Mouse (Mus musculus): ENCODE measurements around the gene Dag1. TPM values are rescaled to one million over a fixed set of nuclear protein-coding genes. Genes with fewer than 3 reads are reported as not detected.
"Not testable (repeated sequence)": the region's sequence is repeated elsewhere in the genome, so short reads cannot be mapped to it uniquely, and the experiment has no call there.

Dag1 gene
- polyA plus RNA-seq, 1 experiment from 2014 or later = 62.7 TPM

GRCm38 (mm10) chr9:108217936-108218543 lies 45.7 kb downstream of the Dag1 start:
- H3K4me2 ChIP-seq = no peak overlapping the region
- no peak for ATAC-seq (ENCODE audit: low FRiP score)
- H3K9me3 ChIP-seq = no peaks in the 10 kb centered on the region
- H3K27ac ChIP-seq = no peak overlapping the region
- H3K9ac ChIP-seq = no peak overlapping the region
- H3K27me3 ChIP-seq = no peaks in the 10 kb centered on the region
- H3K4me3 ChIP-seq (replicated peaks) = no peak overlapping the region
- 88% methylated on average over 11 of the region's 11 CpGs for WGBS
- peaks cover 12% of the 10 kb centered on the region for H3K4me1 ChIP-seq
- H3K36me3 ChIP-seq (replicated peaks) = peaks cover 21% of the 10 kb centered on the region

DNA sequence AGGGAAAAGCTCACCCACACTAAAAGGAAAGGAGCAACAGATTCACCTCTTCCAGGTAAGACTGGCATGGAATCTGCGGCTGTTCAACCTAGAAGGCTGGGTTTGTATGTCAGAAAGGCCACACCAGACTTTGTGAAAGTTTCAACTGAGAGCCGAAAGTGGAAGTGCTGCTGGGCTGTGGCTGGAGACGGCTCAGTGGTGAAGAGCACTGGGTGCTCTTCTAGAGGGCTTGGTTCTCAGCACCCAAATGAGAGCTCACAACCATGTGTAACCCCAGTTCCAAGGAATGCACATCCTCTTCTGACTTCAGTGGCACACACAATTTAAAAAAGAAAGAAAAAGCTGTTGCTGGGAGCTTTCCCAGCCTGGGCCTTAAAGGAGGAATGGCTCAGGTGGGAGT lies 46.4 kb downstream of the Dag1 start:
- Histone ChIP-seq H3K9ac (no peak overlapping the region), H3K27ac (no peak overlapping the region), H3K27me3 (no peaks in the 10 kb centered on the region), H3K4me1 (peaks cover 18% of the 10 kb centered on the region), H3K36me3 (replicated peaks) (peaks cover 21% of the 10 kb centered on the region), H3K4me2 (no peak overlapping the region), H3K4me3 (replicated peaks) (no peak overlapping the region), H3K9me3 (no peaks in the 10 kb centered on the region)
- ATAC-seq (ENCODE audit: low FRiP score) = no peak
- WGBS = 93% methylated on average over 3 of the region's 3 CpGs

- H3K4me3 ChIP-seq (replicated peaks) = no peak overlapping the region
- peak; percentile 65 for ATAC-seq (ENCODE audit: low FRiP score)
- H3K36me3 ChIP-seq (replicated peaks) = peaks cover 33% of the 10 kb centered on the region
- H3K9me3 ChIP-seq = no peaks in the 10 kb centered on the region
- peak overlapping the region; percentile 33; the same call in 1 of the 2 replicates for H3K9ac ChIP-seq
- 5% methylated on average over 7 of the region's 7 CpGs for WGBS
- no peaks in the 10 kb centered on the region for H3K27me3 ChIP-seq
- peak overlapping the region; percentile 32 for H3K4me2 ChIP-seq
- peaks cover 22% of the 10 kb centered on the region for H3K4me1 ChIP-seq
- H3K27ac ChIP-seq = peak overlapping the region; percentile 86
Measured at GRCm38 (mm10) chr9:108213105-108213504, 50.7 kb downstream of the Dag1 start.

DNA sequence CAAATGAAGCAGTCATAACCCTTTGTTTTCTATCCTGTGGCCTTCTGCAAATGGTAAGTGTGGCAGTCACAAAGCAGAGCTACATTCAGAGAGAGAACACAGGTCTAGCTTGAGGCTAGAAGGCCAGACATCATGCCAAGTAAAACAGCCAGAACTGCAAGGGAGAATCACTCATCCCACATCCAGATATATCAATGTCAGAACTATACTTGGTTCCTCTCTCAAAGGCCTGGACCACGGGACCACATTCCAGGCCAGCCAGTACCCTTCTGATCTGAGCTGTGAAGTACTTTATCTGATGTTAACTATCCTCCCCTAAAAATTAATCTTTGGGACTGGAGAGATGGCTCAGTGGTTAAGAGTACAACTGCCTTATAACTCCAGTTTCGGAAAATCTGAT lies 51.3 kb downstream of the Dag1 start:
- WGBS = 74% methylated on average over 2 of the region's 2 CpGs
- no peak overlapping the region for H3K4me3 ChIP-seq (replicated peaks)
- peaks cover 22% of the 10 kb centered on the region for H3K4me1 ChIP-seq
- peak overlapping the region; percentile 19; the same call in 1 of the 2 replicates for H3K27ac ChIP-seq
- peaks cover 33% of the 10 kb centered on the region for H3K36me3 ChIP-seq (replicated peaks)
- H3K4me2 ChIP-seq = no peak overlapping the region
- H3K27me3 ChIP-seq = no peaks in the 10 kb centered on the region
- no peak for ATAC-seq (ENCODE audit: low FRiP score)
- no peaks in the 10 kb centered on the region for H3K9me3 ChIP-seq
- H3K9ac ChIP-seq = no peak overlapping the region

GRCm38 (mm10) chr9:108205571-108205901 lies 58.2 kb downstream of the Dag1 start:
- Histone ChIP-seq H3K27me3 (no peaks in the 10 kb centered on the region), H3K9ac (no peak overlapping the region), H3K27ac (peak overlapping the region; percentile 16; the same call in 1 of the 2 replicates), H3K9me3 (no peaks in the 10 kb centered on the region), H3K36me3 (replicated peaks) (peaks cover 38% of the 10 kb centered on the region), H3K4me3 (replicated peaks) (no peak overlapping the region), H3K4me1 (peaks cover 26% of the 10 kb centered on the region), H3K4me2 (no peak overlapping the region)
- WGBS = 83% methylated on average over 3 of the region's 3 CpGs
- no peak for ATAC-seq (ENCODE audit: low FRiP score)

DNA sequence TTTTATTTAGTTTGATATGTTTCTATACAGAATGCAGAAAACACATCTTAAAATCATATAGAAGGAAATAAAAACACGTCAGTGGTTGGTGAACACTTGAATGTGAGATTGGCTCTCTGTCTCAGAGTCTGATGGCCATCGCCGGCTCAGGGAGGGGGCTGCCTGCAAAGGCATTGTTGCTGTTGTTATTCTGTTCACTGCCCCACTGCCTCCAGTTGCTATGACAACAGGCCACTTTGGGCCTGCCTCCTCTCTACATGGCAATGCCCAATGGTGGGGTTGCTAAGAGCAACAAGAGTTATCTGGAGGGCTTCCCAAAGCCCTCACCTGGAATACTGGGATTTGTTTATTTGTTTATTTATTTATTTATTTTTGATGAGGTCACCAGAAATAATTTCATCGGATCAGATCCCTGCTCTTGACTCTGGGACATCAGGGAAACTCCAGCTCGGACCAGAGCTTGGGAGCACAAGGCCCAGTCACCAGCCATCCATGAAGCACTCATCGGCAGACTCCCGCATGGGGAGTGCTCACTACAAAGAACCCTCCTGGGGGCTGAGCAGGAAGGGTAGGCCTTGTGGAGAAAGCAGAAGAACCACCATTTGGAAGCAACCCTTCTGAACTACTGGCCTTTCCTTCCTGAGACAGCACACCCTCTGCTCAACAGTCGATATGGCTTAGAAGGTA lies 58.7 kb downstream of the Dag1 start:
- H3K9ac ChIP-seq = no peak overlapping the region
- H3K27me3 ChIP-seq = no peaks in the 10 kb centered on the region
- H3K4me2 ChIP-seq = no peak overlapping the region
- H3K9me3 ChIP-seq = no peaks in the 10 kb centered on the region
- 45% methylated on average over 8 of the region's 8 CpGs for WGBS
- no peak overlapping the region for H3K4me3 ChIP-seq (replicated peaks)
- peak overlapping the region; percentile 16; the same call in 1 of the 2 replicates for H3K27ac ChIP-seq
- ATAC-seq (ENCODE audit: low FRiP score) = peak; percentile 66
- H3K4me1 ChIP-seq = peaks cover 30% of the 10 kb centered on the region
- H3K36me3 ChIP-seq (replicated peaks) = peaks cover 38% of the 10 kb centered on the region

DNA sequence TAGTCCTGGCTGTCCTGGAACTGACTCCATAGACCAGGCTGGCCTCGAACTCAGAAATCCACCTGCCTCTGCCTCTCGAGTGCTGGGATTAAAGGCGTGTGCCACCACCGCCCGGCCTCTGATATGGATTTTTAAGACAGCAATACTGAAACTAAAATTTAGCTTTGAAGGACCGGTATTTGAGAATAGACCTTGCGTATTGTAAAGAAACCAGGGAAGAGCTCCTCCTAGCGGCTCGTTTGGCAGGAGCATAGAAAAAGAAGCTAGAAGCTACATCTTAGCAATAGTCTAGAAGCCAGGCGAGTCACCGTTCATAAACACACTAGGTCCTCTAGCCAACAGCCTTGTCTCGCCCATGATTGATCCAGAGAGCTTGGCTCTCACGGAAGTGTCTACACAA lies 60.7 kb downstream of the Dag1 start:
- WGBS = 46% methylated on average over 13 of the region's 13 CpGs
- Histone ChIP-seq H3K27ac (no peak overlapping the region), H3K4me2 (no peak overlapping the region), H3K9me3 (no peaks in the 10 kb centered on the region), H3K27me3 (no peaks in the 10 kb centered on the region), H3K36me3 (replicated peaks) (peaks cover 20% of the 10 kb centered on the region), H3K4me3 (replicated peaks) (no peak overlapping the region), H3K9ac (no peak overlapping the region), H3K4me1 (peaks cover 30% of the 10 kb centered on the region)
- no peak for ATAC-seq (ENCODE audit: low FRiP score)

DNA sequence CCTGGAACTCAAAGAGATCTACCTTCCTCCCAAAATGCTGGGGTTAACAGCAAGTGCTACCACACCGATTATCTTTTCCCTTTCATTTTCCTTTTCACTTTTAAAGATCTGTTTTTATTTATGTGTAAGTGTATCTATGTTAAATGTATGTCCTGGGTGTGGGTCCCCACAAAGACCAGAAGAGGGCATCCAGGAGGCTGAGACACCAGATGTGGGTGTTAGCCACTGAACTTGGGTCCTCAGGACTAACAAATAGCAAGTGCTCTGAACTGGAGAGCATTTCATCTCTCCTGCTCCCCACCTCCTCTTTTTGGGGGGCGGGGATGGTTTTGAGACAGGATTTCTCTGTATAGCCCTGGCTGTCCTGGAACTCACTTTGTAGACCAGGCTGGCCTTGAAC lies 61.6 kb downstream of the Dag1 start:
- ATAC-seq (ENCODE audit: low FRiP score) = no peak

DNA sequence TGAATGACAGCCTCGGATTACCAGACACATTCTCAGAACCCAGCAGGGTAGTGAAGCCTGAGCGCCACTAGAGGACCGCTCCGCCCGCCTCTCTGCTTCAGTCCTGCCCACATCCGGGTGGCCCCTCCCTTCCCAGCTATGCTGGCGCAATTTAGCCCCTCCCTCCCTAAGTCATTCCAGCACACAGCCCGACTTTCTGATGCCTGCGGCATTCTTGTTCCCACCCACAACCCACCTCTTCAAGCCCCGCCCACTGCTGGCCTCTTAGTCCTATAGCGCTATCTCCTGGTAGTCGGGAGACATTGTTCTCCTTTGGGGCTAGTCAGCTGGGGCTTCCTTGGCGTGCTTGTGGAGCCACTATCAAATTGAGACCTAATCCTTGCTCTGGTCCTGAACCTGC lies 62.6 kb downstream of the Dag1 start:
- 0% methylated on average over 13 of the region's 13 CpGs for WGBS
- Histone ChIP-seq H3K9ac (no peak overlapping the region), H3K4me3 (replicated peaks) (peak overlapping the region; percentile 23), H3K36me3 (replicated peaks) (peaks cover 3% of the 10 kb centered on the region; the same call in 1 of the 2 replicates), H3K27ac (0 out of 2 replicates have a peak overlapping the region, but pooled peaks have one; percentile 36), H3K27me3 (no peaks in the 10 kb centered on the region), H3K4me2 (peak overlapping the region; percentile 50), H3K4me1 (peaks cover 41% of the 10 kb centered on the region), H3K9me3 (no peaks in the 10 kb centered on the region)
- peak; percentile 90 for ATAC-seq (ENCODE audit: low FRiP score)

More for the DNA sequence above, 61.6 kb downstream of the Dag1 start:
- H3K4me2 ChIP-seq = no peak overlapping the region
- H3K9ac ChIP-seq = no peak overlapping the region
- H3K9me3 ChIP-seq = no peaks in the 10 kb centered on the region
- no peak overlapping the region for H3K27ac ChIP-seq
- H3K4me1 ChIP-seq = peaks cover 35% of the 10 kb centered on the region
- no peak overlapping the region for H3K4me3 ChIP-seq (replicated peaks)
- WGBS = 96% methylated on average over 2 of the region's 2 CpGs
- peaks cover 12% of the 10 kb centered on the region for H3K36me3 ChIP-seq (replicated peaks)
- H3K27me3 ChIP-seq = no peaks in the 10 kb centered on the region

DNA sequence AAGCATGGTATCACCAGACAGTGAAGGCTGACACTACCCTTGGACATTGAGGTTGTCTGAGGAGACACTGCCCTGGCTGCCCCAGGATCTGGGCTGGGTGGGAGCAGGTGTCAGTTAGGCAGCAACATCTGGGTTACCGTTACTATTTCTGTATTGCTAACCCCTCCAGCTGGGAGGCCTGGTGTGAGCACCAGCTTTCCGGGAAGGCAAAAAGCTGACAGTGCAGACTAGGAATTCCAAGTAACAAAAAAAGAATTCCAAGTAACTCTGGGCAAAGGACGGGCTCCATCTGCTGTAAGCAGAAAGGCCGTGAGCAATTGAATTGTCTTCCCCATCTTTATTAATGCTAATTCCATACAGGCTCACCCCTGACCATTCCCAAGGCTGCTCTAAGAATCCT lies 65.1 kb downstream of the Dag1 start:
- no peak overlapping the region for H3K4me3 ChIP-seq (replicated peaks)
- WGBS = 61% methylated on average over 4 of the region's 4 CpGs
- no peaks in the 10 kb centered on the region for H3K36me3 ChIP-seq (replicated peaks)
- no peaks in the 10 kb centered on the region for H3K9me3 ChIP-seq
- no peak overlapping the region for H3K9ac ChIP-seq
- no peak overlapping the region for H3K27ac ChIP-seq
- 0 out of 2 replicates have a peak, but pooled peaks cover 4% of the 10 kb centered on the region for H3K27me3 ChIP-seq
- peaks cover 24% of the 10 kb centered on the region for H3K4me1 ChIP-seq
- H3K4me2 ChIP-seq = no peak overlapping the region
- ATAC-seq (ENCODE audit: low FRiP score) = no peak

- ATAC-seq (ENCODE audit: low FRiP score) = peak; percentile 60; the same call in 1 of the 2 replicates
Measured at GRCm38 (mm10) chr9:108196920-108197677, 66.7 kb downstream of the Dag1 start.

GRCm38 (mm10) chr9:108196222-108196621 lies 67.5 kb downstream of the Dag1 start:
- not testable (repeated sequence) for H3K9ac ChIP-seq; H3K4me2 ChIP-seq; H3K36me3 ChIP-seq (replicated peaks); ATAC-seq (ENCODE audit: low FRiP score); H3K27ac ChIP-seq; H3K9me3 ChIP-seq; H3K4me3 ChIP-seq (replicated peaks)
- 73% methylated on average over 6 of the region's 6 CpGs for WGBS
- peaks cover 22% of the 10 kb centered on the region for H3K4me1 ChIP-seq
- H3K27me3 ChIP-seq = peaks cover 11% of the 10 kb centered on the region; the same call in 1 of the 2 replicates

More at GRCm38 (mm10) chr9:108196920-108197677, 66.7 kb downstream of the Dag1 start:
- Histone ChIP-seq H3K27me3 (peaks cover 7% of the 10 kb centered on the region; the same call in 1 of the 2 replicates), H3K4me3 (replicated peaks) (no peak overlapping the region), H3K4me1 (peaks cover 24% of the 10 kb centered on the region), H3K4me2 (peak overlapping the region; percentile 38), H3K9me3 (no peaks in the 10 kb centered on the region), H3K27ac (no peak overlapping the region), H3K9ac (no peak overlapping the region), H3K36me3 (replicated peaks) (no peaks in the 10 kb centered on the region)
- 24% methylated on average over 24 of the region's 24 CpGs for WGBS
